Mouse (Mus musculus) liver, embryonic 14.5 days (tissue): ENCODE data around the gene Gm20604. TPM values are rescaled to one million over a fixed set of nuclear protein-coding genes. Genes with fewer than 3 reads are reported as not detected.

Experiments used
- ATAC-seq: fragments of 200-750 bp; cut with Nextera tagmentation; 2 replicates; pipeline ENCODE4 v1.8.0; 2017; ENCODE audit warnings: moderate number of reproducible peaks, mild to moderate bottlenecking, moderate library complexity; ENCODE audit not compliant: insufficient read depth
- DNase-seq, 3 experiments: peaks; one replicate each; pipeline ENCODE4 v3.0.0-alpha.2; 2012 to 2013; ENCODE audit warnings: low read depth in 3 of 3, low spot score in 3 of 3
- H3K27ac ChIP-seq: fragments of 300-500 bp; sonication (generic); 2 replicates; pipeline ENCODE4 v1.5.1; 2014; ENCODE audit warnings: moderate library complexity, mild to moderate bottlenecking, control low read depth, inconsistent platforms
- H3K27me3 ChIP-seq: fragments of 300-500 bp; sonication (generic); 2 replicates; pipeline ENCODE4 v1.6.1; 2014; ENCODE audit warnings: mild to moderate bottlenecking, low read length, moderate library complexity; ENCODE audit not compliant: control insufficient read depth, insufficient read depth
- H3K36me3 ChIP-seq: fragments of 300-500 bp; sonication (generic); replicated peaks from 2 replicates; pipeline ENCODE4 v1.6.1; 2014; ENCODE audit warnings: low read depth; ENCODE audit not compliant: control insufficient read depth, insufficient read depth
- H3K4me1 ChIP-seq, 2 experiments: fragments of 200-500 bp in 1 of 2; fragments of 300-500 bp in 1 of 2; sonication (generic) in 1 of 2; replicated peaks; 2 replicates each; pipeline ENCODE4 v1.6.1; 2012 to 2014; ENCODE audit warnings: antibody characterized with exemption in 1 of 2, inconsistent platforms in 1 of 2, low read length in 1 of 2; ENCODE audit not compliant: control insufficient read depth in 2 of 2, insufficient read depth in 2 of 2
- H3K4me2 ChIP-seq: fragments of 300-500 bp; sonication (generic); 2 replicates; pipeline ENCODE4 v1.6.1; 2014; ENCODE audit warnings: low read depth, mild to moderate bottlenecking, control low read depth, moderate library complexity
- H3K4me3 ChIP-seq, 2 experiments: fragments of 200-500 bp in 1 of 2; fragments of 300-500 bp in 1 of 2; sonication (generic) in 1 of 2; 2 replicates each; pipeline ENCODE4 v1.5.1; 2012 to 2014; ENCODE audit warnings: low read depth in 2 of 2, low read length in 2 of 2, mild to moderate bottlenecking in 2 of 2, control low read depth in 1 of 2, inconsistent platforms in 1 of 2, moderate library complexity in 1 of 2; ENCODE audit not compliant: insufficient read depth in 1 of 2
- H3K9ac ChIP-seq: fragments of 300-500 bp; sonication (generic); replicated peaks from 2 replicates; pipeline ENCODE4 v1.6.1; 2014; ENCODE audit warnings: mild to moderate bottlenecking, control low read depth, moderate library complexity
- H3K9me3 ChIP-seq: fragments of 300-500 bp; sonication (generic); 2 replicates; pipeline ENCODE4 v1.6.1; 2016; ENCODE audit warnings: low read length, mixed read lengths; ENCODE audit not compliant: control insufficient read depth
- CTCF ChIP-seq: IDR thresholded peaks from 2 replicates; pipeline ENCODE4 v1.5.1; 2016; ENCODE audit warnings: antibody characterized with exemption, low read depth, control low read depth
- EP300 ChIP-seq: IDR thresholded peaks from 2 replicates; pipeline ENCODE4 v1.6.1; 2016; ENCODE audit warnings: antibody characterized with exemption, low read depth
- WGBS: fragments of 180-500 bp; shearing (Covaris S2); extraction: QIAGEN DNeasy Blood & Tissue Kit; methylation state at CpG from one replicate; pipeline ENCODE4 v1.1.7; 2014; ENCODE audit not compliant: insufficient replicate concordance; 5-methylcytosine and 5-hydroxymethylcytosine counted together
- polyA plus RNA-seq, 2 experiments: library from polyadenylated mRNA; depleted of rRNA in 1 of 2; stranded (reverse) in 1 of 2; unstranded in 1 of 2; fragments of >200 nt; fragmentation: Nextera tagmentation in 1 of 2; extraction: Ambion mirVana in 1 of 2; gene quantifications; 2 replicates each; pipeline versions ENCODE4 v1.2.1 to v1.2.3; 2012 to 2014

Gm20604 gene
- polyA plus RNA-seq, 2 experiments, result 6.1 to 8.1 TPM

DNA sequence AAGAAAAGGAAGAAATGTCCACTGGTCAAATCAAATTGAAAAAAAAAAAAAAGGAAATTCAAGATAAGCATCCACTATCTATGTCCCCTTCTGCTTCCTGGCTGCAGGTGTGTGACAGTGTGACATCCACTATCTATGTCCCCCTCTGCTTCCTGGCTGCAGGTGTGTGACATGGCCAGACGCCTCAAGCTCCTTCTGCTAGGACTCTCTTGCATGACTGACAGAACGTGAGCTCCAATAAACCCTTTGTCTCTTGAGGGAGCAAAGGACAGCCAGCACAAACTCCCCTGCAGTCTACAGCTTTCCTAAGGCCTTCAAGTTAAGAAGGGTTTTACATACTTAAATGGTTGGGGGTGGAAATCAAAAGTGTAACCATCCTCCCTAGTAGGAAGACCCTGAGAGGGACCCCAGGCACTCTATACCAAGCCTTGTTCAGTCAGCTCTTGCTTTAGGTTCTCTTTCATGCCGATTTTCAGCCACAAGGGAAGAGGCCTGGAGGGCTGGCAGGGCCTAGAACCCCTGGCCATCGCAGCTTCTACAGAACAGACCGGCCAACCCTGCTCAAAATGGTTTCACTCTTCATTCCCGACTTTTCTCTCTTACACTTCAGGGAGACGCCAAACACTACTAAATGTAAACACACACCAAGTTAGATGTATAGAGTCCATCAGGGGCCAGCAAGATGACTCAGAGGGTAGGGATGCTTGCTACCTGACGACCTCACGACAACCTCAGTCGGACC, 43.6 kb downstream of the Gm20604 start:
- no peak overlapping the region for H3K27ac ChIP-seq
- 0 out of 4 replicates have a peak, but pooled peaks cover 0 to 2% of the 10 kb centered on the region in 2 experiments for H3K4me1 ChIP-seq
- no peak for DNase-seq
- TF ChIP-seq EP300, result no peak
- TF ChIP-seq CTCF, result no peak
- no peak overlapping the region for H3K9ac ChIP-seq
- ATAC-seq, result no peak
- WGBS, result 67% methylated on average over 10 of the region's 10 CpGs
- no peak overlapping the region for H3K4me2 ChIP-seq
- H3K36me3 ChIP-seq, result no peaks in the 10 kb centered on the region
- H3K27me3 ChIP-seq, result no peaks in the 10 kb centered on the region
- no peak overlapping the region for H3K4me3 ChIP-seq
- H3K9me3 ChIP-seq, result no peaks in the 10 kb centered on the region

DNA sequence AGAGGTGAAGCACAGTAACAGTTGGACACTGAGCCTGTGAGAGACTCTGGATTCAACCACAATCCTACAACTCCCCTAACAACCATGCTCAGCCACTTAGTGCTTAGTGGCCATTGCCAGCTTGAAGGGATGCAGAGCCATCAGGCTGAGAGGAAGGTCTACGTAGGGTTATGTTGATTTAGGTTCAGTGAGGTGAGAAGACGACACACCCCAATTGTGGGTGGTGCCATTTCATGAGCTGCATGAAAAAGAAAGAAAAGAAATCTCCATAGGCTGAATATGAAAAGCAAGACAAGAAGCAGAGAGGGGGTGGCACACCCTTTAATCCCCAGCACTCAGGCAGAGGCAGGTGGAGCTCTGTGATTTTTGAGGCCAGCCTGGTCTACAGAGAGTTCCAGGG, 44.4 kb downstream of the Gm20604 start:
- H3K27me3 ChIP-seq, result no peaks in the 10 kb centered on the region
- 50% methylated on average over 2 of the region's 2 CpGs for WGBS
- no peak for DNase-seq
- no peak for ATAC-seq
- no peak overlapping the region for H3K4me2 ChIP-seq
- H3K4me1 ChIP-seq, result 0 out of 4 replicates have a peak, but pooled peaks cover 0 to 2% of the 10 kb centered on the region in 2 experiments
- no peak overlapping the region for H3K27ac ChIP-seq
- no peak overlapping the region for H3K4me3 ChIP-seq
- H3K36me3 ChIP-seq, result no peaks in the 10 kb centered on the region
- no peak overlapping the region for H3K9ac ChIP-seq
- TF ChIP-seq CTCF (no peak), EP300 (no peak)
- no peaks in the 10 kb centered on the region for H3K9me3 ChIP-seq

DNA sequence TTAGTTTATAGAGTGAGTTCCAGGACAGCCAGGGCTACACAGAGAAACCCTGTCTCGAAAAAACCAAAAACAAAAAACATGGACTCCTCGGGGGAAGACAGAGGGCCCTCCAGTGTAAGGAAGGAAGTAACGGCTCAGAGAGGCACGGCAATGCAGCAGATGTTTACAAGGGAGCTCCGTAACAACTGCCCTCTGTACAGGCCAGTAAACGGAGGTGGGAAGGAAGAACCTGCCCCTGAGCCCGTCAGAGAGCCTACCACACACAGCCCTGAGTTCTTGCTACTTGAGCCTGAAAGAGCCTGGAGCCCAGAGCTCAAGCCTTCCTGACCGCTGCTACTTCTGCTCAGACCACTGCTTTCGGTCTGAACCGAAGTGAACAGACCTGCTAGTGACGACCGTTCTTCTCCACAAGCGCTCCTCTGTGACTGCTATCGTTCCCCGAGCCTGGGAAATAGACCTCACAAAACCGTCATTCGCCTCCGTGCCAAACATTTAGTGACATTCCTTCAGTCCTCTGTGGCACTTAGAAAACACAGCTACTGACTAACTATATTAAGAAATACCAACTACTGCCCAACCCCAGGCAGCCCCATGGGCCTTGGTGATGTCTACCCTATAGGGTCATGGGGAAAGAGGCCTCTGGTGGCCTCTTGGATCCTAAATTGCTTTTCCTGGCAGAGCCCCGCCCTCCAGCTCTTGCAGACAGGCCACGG, 45.2 kb downstream of the Gm20604 start:
- 47% methylated on average over 20 of the region's 20 CpGs for WGBS
- Histone ChIP-seq H3K4me1 (0 out of 4 replicates have a peak, but pooled peaks cover 0 to 2% of the 10 kb centered on the region in 2 experiments), H3K27ac (no peak overlapping the region), H3K36me3 (no peaks in the 10 kb centered on the region), H3K4me2 (no peak overlapping the region), H3K9me3 (no peaks in the 10 kb centered on the region), H3K4me3 (no peak overlapping the region), H3K9ac (no peak overlapping the region), H3K27me3 (no peaks in the 10 kb centered on the region; the same call in 1 of the 2 replicates)
- DNase-seq, result no peak
- TF ChIP-seq EP300 (no peak), CTCF (no peak)
- no peak for ATAC-seq

DNA sequence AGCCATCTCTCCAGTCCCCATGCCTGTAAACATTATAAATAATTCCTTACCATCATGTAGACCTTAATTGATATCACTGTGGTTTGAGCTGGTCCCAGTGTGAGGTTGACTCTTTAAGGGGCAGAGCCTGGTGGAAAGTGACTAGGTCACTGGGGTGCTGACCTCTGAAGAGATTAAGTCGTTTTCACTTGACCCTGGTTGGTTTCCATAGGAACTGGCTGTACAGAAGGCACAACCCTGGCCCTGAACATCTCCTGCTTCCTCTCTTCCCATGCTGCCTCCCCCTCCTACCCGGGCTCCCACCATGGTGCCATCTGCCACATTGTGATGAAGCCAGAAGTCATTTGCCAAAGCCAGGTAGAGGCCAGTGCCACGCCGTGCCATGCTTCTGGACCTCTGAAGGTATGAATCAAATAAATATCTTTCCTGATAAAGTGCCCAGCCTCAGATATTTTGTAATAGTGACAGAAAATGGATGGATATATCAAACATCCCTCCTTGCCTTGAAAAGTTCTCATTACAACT, 47.6 kb downstream of the Gm20604 start:
- no peaks in the 10 kb centered on the region for H3K36me3 ChIP-seq
- H3K27ac ChIP-seq, result no peak overlapping the region
- WGBS, result 61% methylated on average over 4 of the region's 4 CpGs
- 0 out of 4 replicates have a peak, but pooled peaks cover 0 to 2% of the 10 kb centered on the region in 2 experiments for H3K4me1 ChIP-seq
- no peak for TF ChIP-seq CTCF
- no peak for TF ChIP-seq EP300
- H3K4me2 ChIP-seq, result no peak overlapping the region
- DNase-seq, result no peak
- no peaks in the 10 kb centered on the region for H3K9me3 ChIP-seq
- no peak overlapping the region for H3K4me3 ChIP-seq
- no peaks in the 10 kb centered on the region; the same call in 1 of the 2 replicates for H3K27me3 ChIP-seq
- ATAC-seq, result no peak
- H3K9ac ChIP-seq, result no peak overlapping the region

DNA sequence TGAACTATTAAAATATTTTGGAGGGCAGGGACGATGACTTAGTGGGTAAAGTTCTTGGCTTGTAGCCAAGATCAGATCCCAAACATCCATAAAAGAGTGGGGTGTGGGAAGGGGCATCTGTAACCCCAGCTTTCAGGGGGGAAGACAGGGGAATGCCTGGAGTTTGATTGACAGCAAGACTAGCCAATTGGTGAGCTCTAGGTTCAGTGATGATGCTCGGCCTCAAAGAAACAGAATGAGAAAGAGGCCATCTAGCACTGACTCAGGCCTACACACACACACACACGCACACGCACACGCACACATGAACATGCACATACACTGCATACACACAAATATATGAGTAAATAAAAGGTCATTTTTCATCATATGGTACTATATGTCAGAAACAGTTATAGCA, 48.6 kb downstream of the Gm20604 start:
- no peak overlapping the region for H3K4me3 ChIP-seq
- H3K27ac ChIP-seq, result no peak overlapping the region
- H3K4me2 ChIP-seq, result no peak overlapping the region
- peaks cover 0 to 4% of the 10 kb centered on the region in 2 experiments; a peak in 2 of 4 replicates for H3K4me1 ChIP-seq
- no peaks in the 10 kb centered on the region; the same call in 1 of the 2 replicates for H3K27me3 ChIP-seq
- ATAC-seq, result no peak
- WGBS, result 76% methylated on average over 5 of the region's 5 CpGs
- H3K36me3 ChIP-seq, result no peaks in the 10 kb centered on the region
- H3K9ac ChIP-seq, result no peak overlapping the region
- DNase-seq, result no peak
- TF ChIP-seq CTCF, result no peak
- no peaks in the 10 kb centered on the region for H3K9me3 ChIP-seq
